Mouse (Mus musculus) cerebellum, adult 9-10 months (tissue): ENCODE measurements around the gene Ckap2l.
A peak's percentile ranks its signal among the peaks of the same experiment; 100 is the strongest.

ENCODE experiments used
- DNase-seq: peaks from one replicate; pipeline ENCODE4 v3.0.0; 2022

Gene Ckap2l

GRCm38 (mm10) chr2:129261151-129261794 lies 35.7 kb downstream of the Ckap2l start:
- no peak for DNase-seq

- DNase-seq, result no peak
Measured at GRCm38 (mm10) chr2:129260646-129261045, 36.4 kb downstream of the Ckap2l start.

GRCm38 (mm10) chr2:129258475-129259211 lies 38.4 kb downstream of the Ckap2l start:
- DNase-seq, result peak; percentile 86

GRCm38 (mm10) chr2:129258056-129258455 lies 39.0 kb downstream of the Ckap2l start:
- DNase-seq, result no peak

GRCm38 (mm10) chr2:129256006-129256405 lies 41.0 kb downstream of the Ckap2l start:
- no peak for DNase-seq

DNA sequence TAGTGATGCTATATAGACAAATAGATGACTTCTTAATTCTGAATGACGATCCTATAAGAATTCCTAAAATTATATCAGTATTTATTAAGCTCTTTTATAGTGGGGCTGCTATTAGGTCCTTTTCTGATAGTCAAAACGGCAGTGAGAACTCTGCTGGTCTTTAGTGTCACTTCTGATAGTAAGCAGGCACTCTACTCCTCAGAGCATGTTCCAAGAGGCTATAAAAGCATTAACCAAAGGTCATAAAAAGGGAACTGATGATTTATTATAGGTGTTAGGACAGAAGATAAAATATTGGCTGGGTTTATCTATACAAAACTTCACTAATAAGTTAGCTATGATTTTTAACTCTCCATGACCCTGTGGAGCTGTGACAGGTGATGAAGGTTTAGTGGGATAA lies 42.9 kb downstream of the Ckap2l start:
- no peak for DNase-seq

DNA sequence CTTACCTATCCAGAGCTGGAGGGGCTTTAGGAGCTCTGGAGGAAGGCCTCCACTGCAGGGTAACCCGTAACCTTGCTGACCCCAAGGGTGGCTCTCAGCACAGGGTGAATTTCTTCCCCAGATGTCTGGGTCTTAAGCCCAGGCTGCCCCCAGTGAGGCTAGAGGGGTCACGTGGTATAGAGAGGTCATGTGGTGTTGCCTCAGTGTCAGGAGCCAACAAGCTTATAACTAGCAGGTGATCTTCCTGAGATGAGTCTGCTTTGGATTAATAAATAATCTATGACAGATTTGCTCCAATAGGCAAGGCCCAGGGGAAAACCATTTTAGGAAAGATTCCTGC lies 43.4 kb downstream of the Ckap2l start:
- DNase-seq, result no peak

DNA sequence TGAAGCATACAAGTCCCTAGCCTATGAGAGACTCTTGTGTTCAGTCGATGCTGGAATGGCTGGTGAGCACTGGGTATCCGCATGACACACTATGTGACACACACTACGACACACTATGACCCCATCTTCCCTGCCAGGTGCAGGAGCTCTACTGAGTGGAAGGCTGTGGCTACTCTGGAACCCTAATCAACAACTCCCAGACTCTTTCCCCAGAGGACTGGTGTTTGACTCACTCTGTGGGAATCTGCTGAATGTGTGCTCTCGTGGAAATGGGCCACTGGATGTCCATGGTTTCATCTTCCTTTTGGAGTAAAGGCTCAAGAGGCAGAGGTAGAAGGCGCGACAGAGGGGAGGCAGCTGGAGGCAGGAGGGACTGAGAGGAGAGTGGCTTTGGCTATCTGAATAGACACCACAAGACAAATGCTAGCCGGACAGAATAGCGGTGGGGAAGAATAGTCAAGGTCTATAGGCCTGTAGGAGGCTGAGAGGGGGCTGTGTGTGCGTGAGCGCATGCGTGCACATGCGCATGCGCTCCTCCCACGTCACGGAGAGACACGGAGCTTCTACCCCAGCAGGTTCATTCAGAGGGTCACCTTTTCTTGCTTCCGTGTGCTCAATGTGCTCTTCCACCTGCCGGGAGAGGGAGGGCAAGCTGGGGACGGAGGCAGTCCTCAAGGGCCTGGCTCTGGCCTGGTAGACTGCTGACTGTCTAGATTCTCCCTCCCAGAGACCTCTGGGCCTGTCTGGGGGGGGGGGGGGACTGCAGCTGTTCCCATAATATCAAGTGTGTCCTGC lies 44.0 kb downstream of the Ckap2l start:
- DNase-seq, result no peak

- no peak for DNase-seq
Measured at GRCm38 (mm10) chr2:129249321-129249720, 47.7 kb downstream of the Ckap2l start.

DNA sequence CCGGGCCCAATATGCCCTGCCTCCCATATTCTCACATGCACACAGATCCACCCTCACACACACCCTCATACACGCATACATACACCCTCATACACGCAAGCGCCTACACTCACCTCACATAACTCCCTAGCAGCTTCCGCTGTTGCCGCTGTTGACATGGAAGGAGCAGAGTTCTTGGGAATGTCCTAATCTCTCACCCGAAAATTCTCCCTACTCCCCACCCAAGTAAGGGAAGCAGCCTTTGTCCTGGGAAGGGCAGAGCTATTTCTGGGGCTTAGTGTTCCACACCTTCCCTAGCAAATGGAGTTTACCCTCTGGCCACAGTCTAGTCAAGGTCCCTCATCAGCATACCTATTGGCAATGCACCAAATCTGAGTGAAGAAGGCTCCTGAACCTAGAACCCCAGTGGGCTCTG lies 49.3 kb downstream of the Ckap2l start:
- no peak for DNase-seq

GRCm38 (mm10) chr2:129246924-129247323 lies 50.1 kb downstream of the Ckap2l start:
- no peak for DNase-seq

- DNase-seq, result no peak
Measured at GRCm38 (mm10) chr2:129246436-129246835, 50.6 kb downstream of the Ckap2l start.

GRCm38 (mm10) chr2:129245618-129246017 lies 51.4 kb downstream of the Ckap2l start:
- DNase-seq, result no peak

DNA sequence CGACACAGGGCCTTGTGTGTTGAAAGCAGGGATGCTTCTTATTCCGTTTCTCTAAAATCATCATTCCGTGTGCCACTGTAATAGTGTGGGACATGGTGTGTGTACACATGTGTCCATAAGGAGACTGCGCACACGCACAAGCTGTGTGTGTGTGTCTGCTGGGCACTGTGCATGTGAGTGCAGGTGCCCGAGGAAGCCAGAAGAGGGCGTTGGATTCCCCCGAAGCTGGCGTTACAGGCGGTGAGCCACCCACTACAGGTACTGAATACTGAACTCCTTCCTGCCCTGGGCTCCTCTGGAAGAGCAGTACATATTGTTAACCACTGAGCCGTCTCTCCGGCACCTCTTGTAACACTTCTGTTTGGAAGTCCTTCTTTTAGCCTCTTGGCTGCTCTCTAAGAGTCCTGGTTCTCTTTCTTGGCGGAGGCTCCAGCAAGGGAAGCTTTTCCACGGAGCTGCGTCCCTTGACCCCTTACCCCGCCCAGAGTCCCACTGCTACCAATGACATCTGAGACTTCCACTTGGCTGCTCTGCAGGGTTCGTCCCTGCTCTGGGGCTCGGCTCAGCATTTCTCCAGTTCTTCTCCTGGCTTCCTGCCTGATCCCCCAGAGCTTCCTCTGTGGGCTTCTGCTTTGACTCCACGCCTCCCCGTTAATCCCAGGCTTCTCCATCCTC lies 52.4 kb downstream of the Ckap2l start:
- no peak for DNase-seq

GRCm38 (mm10) chr2:129243786-129244185 lies 53.2 kb downstream of the Ckap2l start:
- peak; percentile 44 for DNase-seq

DNA sequence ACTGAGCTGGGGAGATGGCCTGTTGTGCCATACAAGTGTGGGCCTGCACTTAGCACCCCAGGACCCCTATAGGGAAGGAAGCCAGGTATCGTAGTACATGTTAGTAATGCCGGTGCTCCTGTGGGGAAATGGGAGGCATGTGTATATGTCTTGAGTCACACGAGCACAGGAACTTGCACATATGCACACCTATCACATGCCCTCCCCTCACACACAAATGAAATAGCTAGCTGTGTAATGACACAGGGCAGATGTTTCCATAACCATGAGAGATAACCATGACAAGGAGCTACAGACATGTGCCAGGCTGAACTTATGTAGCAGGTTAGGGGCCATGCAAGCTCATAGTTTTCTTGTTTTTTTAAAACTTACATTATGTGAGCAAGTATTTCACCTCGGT lies 54.0 kb downstream of the Ckap2l start:
- DNase-seq, result no peak

GRCm38 (mm10) chr2:129241845-129242833 lies 54.9 kb downstream of the Ckap2l start:
- no peak for DNase-seq

DNA sequence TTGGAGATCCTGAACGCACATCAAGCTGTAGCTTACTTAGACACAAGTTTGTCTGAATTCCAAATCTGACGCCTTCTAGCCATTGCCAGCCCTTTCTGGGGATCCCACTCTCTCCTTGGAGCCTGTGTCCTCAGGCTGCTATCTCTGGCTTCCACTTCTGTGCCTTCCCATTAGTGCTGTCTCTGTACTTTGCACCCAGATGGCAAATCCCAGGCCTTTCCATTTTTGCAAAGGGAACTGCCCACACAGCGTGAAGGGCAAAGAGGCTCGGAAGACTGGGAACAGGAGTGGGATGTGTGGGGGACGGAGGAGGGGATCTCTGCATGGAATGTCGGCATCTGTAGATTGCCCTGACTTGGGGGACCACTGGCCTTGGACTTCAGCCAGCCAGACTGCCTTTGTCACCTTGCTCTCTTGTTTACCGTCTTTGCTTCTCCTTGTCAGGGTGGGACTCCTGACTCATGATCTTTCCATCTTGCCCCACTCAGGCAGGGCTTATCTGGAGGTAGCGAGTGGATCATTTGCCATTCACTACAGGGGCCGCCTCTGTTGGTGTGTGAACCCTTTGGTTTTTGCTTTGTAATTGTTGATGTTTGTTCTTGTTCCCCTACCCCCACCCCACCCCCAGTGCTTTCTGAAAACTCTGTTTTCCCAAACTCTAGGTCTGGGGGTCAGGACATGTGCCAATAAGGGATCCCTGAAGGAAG lies 56.1 kb downstream of the Ckap2l start:
- no peak for DNase-seq

GRCm38 (mm10) chr2:129236526-129236925 lies 60.5 kb downstream of the Ckap2l start:
- no peak for DNase-seq

GRCm38 (mm10) chr2:129234731-129235130 lies 62.3 kb downstream of the Ckap2l start:
- no peak for DNase-seq

- DNase-seq, result no peak
Measured at GRCm38 (mm10) chr2:129233803-129234477, 63.1 kb downstream of the Ckap2l start.
